Mouse (Mus musculus): ENCODE data around the gene Rictor.

DNA sequence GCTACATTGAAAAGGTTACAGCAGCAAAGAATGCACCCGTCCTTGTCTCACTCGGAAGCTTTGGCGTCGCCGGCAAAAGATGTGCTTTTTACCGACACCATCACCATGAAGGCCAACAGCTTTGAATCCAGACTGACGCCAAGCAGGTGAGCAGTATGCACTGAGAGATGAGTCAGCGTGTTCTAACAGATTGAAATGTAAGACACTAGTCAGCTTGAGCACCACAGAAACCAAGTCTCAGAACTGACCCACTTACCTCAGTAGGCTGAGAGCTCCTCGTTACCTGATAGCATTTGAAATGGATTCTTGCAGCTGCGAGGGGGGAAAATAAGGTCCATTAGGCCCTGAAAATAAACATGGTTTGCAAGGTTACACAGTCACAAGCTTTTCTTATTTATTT is 79.1 kb downstream of the Rictor start:
- TF ChIP-seq POLR2A (IDR thresholded peaks at IDR 0.05; ENCODE audit: insufficient read depth, low read depth, low read length) (no peak), CTCF (IDR thresholded peaks at IDR 0.05; ENCODE audit: insufficient read depth, low read depth, low read length) (no peak)

Measured in olfactory bulb, adult 2 months (tissue).